Comparison of ENCODE assay signal across 8 mouse cellular contexts in genomic region chr2:180346820-180347497, GRCm38 (mm10). TPM values are rescaled to one million over a fixed set of nuclear protein-coding genes. Genes with fewer than 3 reads are reported as not detected.
A peak's percentile ranks its signal among the peaks of the same experiment; 100 is the strongest.
DNase-seq lines count a peak whose midpoint lies in the region; ATAC-seq and TF ChIP-seq lines count a peak whose summit lies in the region.

No protein-coding gene starts in this region.

- intact Hi-C loops in heart, adult 2 months (cut with DNase I): loop anchor here (1.0 to 10.0 kb wide), 2 partner anchors 72 to 142 kb away; no protein-coding TSS in a partner anchor

- peak; percentile 91 for DNase-seq in 3T3-L1 (ENCODE audit: low read depth, low spot score)
- peak; percentile 81 for DNase-seq in adrenal gland, postnatal 25 days
- peak; percentile 91 for DNase-seq in embryonic facial prominence, embryonic 11.5 days (ENCODE audit: low spot score)
- peak; percentile 79 to 82 for DNase-seq in heart, adult 2 months
- DNase-seq in kidney, adult 2 months: peak; percentile 85
- DNase-seq in limb, embryonic 11.5 days (ENCODE audit: low spot score): peak; percentile 94
- DNase-seq in spleen, adult 18-20 months: peak; percentile 55 to 75

- no peaks in the 10 kb centered on the region for H3K4me1 ChIP-seq in embryonic facial prominence, embryonic 11.5 days (ENCODE audit: control insufficient read depth, insufficient read depth, low read length)
- H3K4me1 ChIP-seq in heart, adult 2 months (ENCODE audit: control insufficient read depth, insufficient read depth, low read length): peaks cover 1% of the 10 kb centered on the region
- H3K4me1 ChIP-seq in kidney, adult 2 months (ENCODE audit: control insufficient read depth, insufficient read depth, low read length): no peaks in the 10 kb centered on the region
- no peaks in the 10 kb centered on the region for H3K4me1 ChIP-seq in limb, embryonic 11.5 days (ENCODE audit: control insufficient read depth, insufficient read depth, low read length)
- H3K4me1 ChIP-seq in midbrain, embryonic 15.5 days: peaks cover 2% of the 10 kb centered on the region; the same call in 1 of the 2 replicates

- H3K4me3 ChIP-seq in embryonic facial prominence, embryonic 11.5 days (ENCODE audit: low read depth, low read length): no peak overlapping the region
- no peak overlapping the region for H3K4me3 ChIP-seq in heart, adult 2 months
- H3K4me3 ChIP-seq in kidney, adult 2 months (ENCODE audit: insufficient read depth, low read depth, low read length): no peak overlapping the region
- H3K4me3 ChIP-seq in limb, embryonic 11.5 days (ENCODE audit: low read depth, low read length): no peak overlapping the region
- H3K4me3 ChIP-seq in midbrain, embryonic 15.5 days: no peak overlapping the region

- H3K9ac ChIP-seq in embryonic facial prominence, embryonic 11.5 days (replicated peaks; ENCODE audit: low read length): no peak overlapping the region; the same call in 1 of the 2 replicates
- no peak overlapping the region for H3K9ac ChIP-seq in heart, adult 2 months (ENCODE audit: low read depth, low read length)
- peak overlapping the region; percentile 50 for H3K9ac ChIP-seq in limb, embryonic 11.5 days (ENCODE audit: low read length)
- no peak overlapping the region for H3K9ac ChIP-seq in midbrain, embryonic 15.5 days

- no peaks in the 10 kb centered on the region for H3K36me3 ChIP-seq in embryonic facial prominence, embryonic 11.5 days (replicated peaks; ENCODE audit: control insufficient read depth, insufficient read depth, low read depth, low read length)
- no peaks in the 10 kb centered on the region for H3K36me3 ChIP-seq in heart, adult 2 months (ENCODE audit: control insufficient read depth, insufficient read depth, low read length)
- no peaks in the 10 kb centered on the region for H3K36me3 ChIP-seq in kidney, adult 2 months (ENCODE audit: control insufficient read depth, insufficient read depth, low read length)
- H3K36me3 ChIP-seq in limb, embryonic 11.5 days (ENCODE audit: control insufficient read depth, insufficient read depth, low read length): no peaks in the 10 kb centered on the region
- no peaks in the 10 kb centered on the region for H3K36me3 ChIP-seq in midbrain, embryonic 15.5 days (replicated peaks)

- ATAC-seq in embryonic facial prominence, embryonic 11.5 days (replicated peaks; ENCODE audit: insufficient number of reproducible peaks, low FRiP score, low TSS enrichment, low read depth): peak; percentile 80; the same call in 1 of the 2 replicates
- ATAC-seq in limb, embryonic 11.5 days (ENCODE audit: insufficient number of reproducible peaks, low FRiP score, low TSS enrichment, low read depth): peak; percentile 67; the same call in 1 of the 2 replicates
- peak; percentile 58 for ATAC-seq in midbrain, embryonic 15.5 days (replicated peaks)

- no peaks in the 10 kb centered on the region; the same call in 1 of the 2 replicates for H3K27me3 ChIP-seq in embryonic facial prominence, embryonic 11.5 days (ENCODE audit: control insufficient read depth, insufficient read depth, low read length)
- H3K27me3 ChIP-seq in heart, adult 2 months (ENCODE audit: control insufficient read depth, insufficient read depth, low read length): no peaks in the 10 kb centered on the region
- no peaks in the 10 kb centered on the region for H3K27me3 ChIP-seq in kidney, adult 2 months (replicated peaks; ENCODE audit: control insufficient read depth, insufficient read depth, low read length)
- H3K27me3 ChIP-seq in limb, embryonic 11.5 days (ENCODE audit: control insufficient read depth, insufficient read depth, low read length): 0 out of 2 replicates have a peak, but pooled peaks cover 3% of the 10 kb centered on the region
- no peaks in the 10 kb centered on the region for H3K27me3 ChIP-seq in midbrain, embryonic 15.5 days (replicated peaks)

- no peak for TF ChIP-seq EP300 in heart, adult 2 months (IDR thresholded peaks at IDR 0.05; ENCODE audit: insufficient read depth, low read depth, low read length)

- no peaks in the 10 kb centered on the region for H3K79me2 ChIP-seq in heart, adult 2 months (replicated peaks; ENCODE audit: control insufficient read depth, insufficient read depth, low read length)

- H3K4me2 ChIP-seq in embryonic facial prominence, embryonic 11.5 days (ENCODE audit: low read depth, low read length): no peak overlapping the region
- H3K4me2 ChIP-seq in limb, embryonic 11.5 days (ENCODE audit: low read depth, severe bottlenecking): no peak overlapping the region
- H3K4me2 ChIP-seq in midbrain, embryonic 15.5 days: no peak overlapping the region

- no peak overlapping the region for H3K27ac ChIP-seq in embryonic facial prominence, embryonic 11.5 days (replicated peaks; ENCODE audit: low read depth, low read length)
- H3K27ac ChIP-seq in heart, adult 2 months: no peak overlapping the region
- no peak overlapping the region for H3K27ac ChIP-seq in kidney, adult 2 months (ENCODE audit: insufficient read depth, low read depth, low read length)
- no peak overlapping the region for H3K27ac ChIP-seq in limb, embryonic 11.5 days (replicated peaks; ENCODE audit: low read depth, low read length)
- no peak overlapping the region for H3K27ac ChIP-seq in midbrain, embryonic 15.5 days

- no peaks in the 10 kb centered on the region for H3K9me3 ChIP-seq in embryonic facial prominence, embryonic 11.5 days (replicated peaks; ENCODE audit: control insufficient read depth, low read length)
- no peaks in the 10 kb centered on the region for H3K9me3 ChIP-seq in limb, embryonic 11.5 days (ENCODE audit: control insufficient read depth, low read length)
- no peaks in the 10 kb centered on the region for H3K9me3 ChIP-seq in midbrain, embryonic 15.5 days

- TF ChIP-seq CTCF in heart, adult 2 months (IDR thresholded peaks at IDR 0.05): peak; percentile 94
- TF ChIP-seq CTCF in kidney, adult 2 months (conservative IDR thresholded peaks at IDR 0.05; ENCODE audit: insufficient read depth, insufficient read length, low read depth, low read length): peak; percentile 82

- 31% methylated on average over 9 of the region's 9 CpGs for WGBS in embryonic facial prominence, embryonic 11.5 days
- 21% methylated on average over 9 of the region's 9 CpGs for WGBS in heart, adult 2 months
- 30% methylated on average over 9 of the region's 9 CpGs for WGBS in kidney, adult 2 months
- WGBS in limb, embryonic 11.5 days: 28% methylated on average over 9 of the region's 9 CpGs
- 29% methylated on average over 9 of the region's 9 CpGs for WGBS in midbrain, embryonic 15.5 days

- no peak for TF ChIP-seq POLR2A in heart, adult 2 months (IDR thresholded peaks at IDR 0.05; ENCODE audit: insufficient read depth, low read depth, low read length)
- no peak for TF ChIP-seq POLR2A in kidney, adult 2 months (IDR thresholded peaks at IDR 0.05; ENCODE audit: low read depth, low read length)

RNA-seq across cellular contexts. Expression of gene Gata5, which starts 12.5 kb away (rescaled TPM):
- 0.29 TPM in 1 of 2 replicates, not detected in the other for total RNA-seq in adrenal gland, postnatal 25 days (2021)
- 0.13 and 0.14 TPM in 2 replicates for polyA plus RNA-seq in embryonic facial prominence, embryonic 11.5 days (2014; fragmentation: Nextera tagmentation; extraction: Ambion mirVana)
- under 1 TPM; 0.63 to 0.89 TPM for total RNA-seq in heart, adult 2 months (2021)
- 1.1 TPM in 2 replicates for polyA plus RNA-seq in heart, adult 2 months (2012; rRNA removed)
- polyA plus RNA-seq in kidney, adult 2 months (2012; rRNA removed): 1.2 TPM in 2 replicates
- polyA plus RNA-seq in limb, embryonic 11.5 days (2014; fragmentation: Nextera tagmentation; extraction: Ambion mirVana): 0.13 and 0.29 TPM in 2 replicates
- polyA plus RNA-seq in midbrain, embryonic 15.5 days (2015; fragmentation: Nextera tagmentation; extraction: Ambion mirVana): not detected in 2 replicates

RNA-seq across cellular contexts. Expression of gene Rbbp8nl, which starts 57.3 kb away (rescaled TPM):
- total RNA-seq in adrenal gland, postnatal 25 days (2021): not detected in 2 replicates
- polyA plus RNA-seq in embryonic facial prominence, embryonic 11.5 days (2014; fragmentation: Nextera tagmentation; extraction: Ambion mirVana): 0.20 and 0.35 TPM in 2 replicates
- not detected for total RNA-seq in heart, adult 2 months (2021)
- not detected in 2 replicates for polyA plus RNA-seq in heart, adult 2 months (2012; rRNA removed)
- polyA plus RNA-seq in kidney, adult 2 months (2012; rRNA removed): 0.49 and 0.50 TPM in 2 replicates
- 0.40 and 0.75 TPM in 2 replicates for polyA plus RNA-seq in limb, embryonic 11.5 days (2014; fragmentation: Nextera tagmentation; extraction: Ambion mirVana)
- polyA plus RNA-seq in midbrain, embryonic 15.5 days (2015; fragmentation: Nextera tagmentation; extraction: Ambion mirVana): not detected in 2 replicates
